Mouse (Mus musculus) bone marrow, adult 2 months (tissue): Measurements from ENCODE around the gene Selenoh. TPM values are rescaled to one million over a fixed set of nuclear protein-coding genes. Genes with fewer than 3 reads are reported as not detected.
A peak's percentile ranks its signal among the peaks of the same experiment; 100 is the strongest.

Experiments used
- H3K27ac ChIP-seq: fragments of 200-500 bp; 2 replicates; pipeline ENCODE4 v1.5.1; 2012; ENCODE audit warnings: low read depth, mild to moderate bottlenecking, control low read depth, inconsistent platforms, low read length; ENCODE audit not compliant: control insufficient read depth, poor library complexity, insufficient read depth
- H3K4me1 ChIP-seq: fragments of 200-500 bp; 2 replicates; pipeline ENCODE4 v1.6.1; 2011; ENCODE audit warnings: low read length; ENCODE audit not compliant: control insufficient read depth, insufficient read depth
- H3K4me3 ChIP-seq: fragments of 200-500 bp; replicated peaks from 2 replicates; pipeline ENCODE3; 2011; ENCODE audit warnings: mild to moderate bottlenecking, low read depth, low read length, control low read depth; ENCODE audit not compliant: control insufficient read depth
- CTCF ChIP-seq: fragments of 200-500 bp; IDR thresholded peaks from 2 replicates; pipeline ENCODE4 v1.5.1; 2011; ENCODE audit warnings: low read length, control low read depth; ENCODE audit not compliant: control insufficient read depth, insufficient read depth
- POLR2A ChIP-seq: fragments of 200-500 bp; IDR thresholded peaks from 2 replicates; pipeline ENCODE4 v1.6.1; 2011; ENCODE audit warnings: low read depth, mild to moderate bottlenecking, control low read depth, low read length, borderline replicate concordance; ENCODE audit not compliant: control insufficient read depth
- WGBS: fragments of 180-500 bp; shearing (Covaris S2); methylation state at CpG from one replicate; pipeline ENCODE4 v1.1.7; 2018; 5-methylcytosine and 5-hydroxymethylcytosine counted together
- polyA plus RNA-seq: library from polyadenylated mRNA; stranded (reverse); fragments of >200 nt; gene quantifications from 2 replicates; pipeline ENCODE4 v1.2.4, GENCODE M21; 2011; ENCODE audit warnings: low replicate concordance; ENCODE audit not compliant: missing spikeins, insufficient read depth, insufficient read length

Gene Selenoh
- polyA plus RNA-seq, 1 experiment: 93.3 TPM

- no peak overlapping the region for H3K27ac ChIP-seq
- TF ChIP-seq POLR2A (no peak), CTCF (no peak)
- peaks cover 2% of the 10 kb centered on the region for H3K4me1 ChIP-seq
- WGBS: 91% methylated on average over 1 of the region's 1 CpGs
- no peak overlapping the region for H3K4me3 ChIP-seq
These were observed 38.6 kb downstream of the Selenoh start for GRCm38 (mm10) chr2:84632001-84632400.

- H3K27ac ChIP-seq: no peak overlapping the region
- H3K4me1 ChIP-seq: peaks cover 1% of the 10 kb centered on the region
- TF ChIP-seq POLR2A (no peak), CTCF (no peak)
- no peak overlapping the region for H3K4me3 ChIP-seq
- WGBS: 76% methylated on average over 3 of the region's 3 CpGs
These were observed 43.5 kb downstream of the Selenoh start for GRCm38 (mm10) chr2:84627036-84627435.

- TF ChIP-seq CTCF (no peak), POLR2A (no peak)
- H3K4me1 ChIP-seq: peaks cover 1% of the 10 kb centered on the region
- 79% methylated on average over 7 of the region's 7 CpGs for WGBS
- no peak overlapping the region for H3K4me3 ChIP-seq
- H3K27ac ChIP-seq: no peak overlapping the region
These were observed 44.1 kb downstream of the Selenoh start for GRCm38 (mm10) chr2:84626366-84626975.

- H3K4me1 ChIP-seq: peaks cover 1% of the 10 kb centered on the region
- TF ChIP-seq POLR2A: no peak
- TF ChIP-seq CTCF: no peak
- 92% methylated on average over 17 of the region's 17 CpGs for WGBS
- H3K4me3 ChIP-seq: no peak overlapping the region
- H3K27ac ChIP-seq: peak overlapping the region; percentile 19; the same call in 1 of the 2 replicates
These were observed 46.4 kb downstream of the Selenoh start for GRCm38 (mm10) chr2:84624201-84624600.

GRCm38 (mm10) chr2:84623428-84624119 lies 47.0 kb downstream of the Selenoh start:
- WGBS: 23% methylated on average over 3 of the region's 3 CpGs
- Histone ChIP-seq H3K27ac (no peak overlapping the region), H3K4me3 (no peak overlapping the region), H3K4me1 (peaks cover 1% of the 10 kb centered on the region)
- no peak for TF ChIP-seq CTCF
- no peak for TF ChIP-seq POLR2A

GRCm38 (mm10) chr2:84622668-84623067 lies 47.9 kb downstream of the Selenoh start:
- H3K4me3 ChIP-seq: no peak overlapping the region
- 53% methylated on average over 2 of the region's 2 CpGs for WGBS
- H3K4me1 ChIP-seq: peaks cover 1% of the 10 kb centered on the region
- no peak overlapping the region for H3K27ac ChIP-seq
- TF ChIP-seq POLR2A (no peak), CTCF (no peak)

- Histone ChIP-seq H3K4me1 (peaks cover 1% of the 10 kb centered on the region; the same call in 1 of the 2 replicates), H3K27ac (no peak overlapping the region), H3K4me3 (no peak overlapping the region)
- TF ChIP-seq POLR2A (no peak), CTCF (no peak)
- 89% methylated on average over 21 of the region's 21 CpGs for WGBS
These were observed 50.8 kb downstream of the Selenoh start for GRCm38 (mm10) chr2:84619646-84620340.

Other genes with a start within 250 kb of the Selenoh start
- 0.79 and 3.7 TPM in 2 replicates for gene Calcrl, start 245.4 kb downstream of the Selenoh start, polyA plus RNA-seq
- 12.4 and 23.2 TPM in 2 replicates for gene Tfpi, start 194.0 kb downstream of the Selenoh start, polyA plus RNA-seq
- gene Ctnnd1, start 20.0 kb downstream of the Selenoh start, polyA plus RNA-seq: 11.0 and 25.2 TPM in 2 replicates
- gene Btbd18, start 11.7 kb downstream of the Selenoh start, polyA plus RNA-seq: 0.50 TPM in 1 of 2 replicates, not detected in the other
- gene Gm28635, start 7.3 kb upstream of the Selenoh start, polyA plus RNA-seq: not detected in 2 replicates
- 20.4 and 23.6 TPM in 2 replicates for gene Med19, start 7.6 kb upstream of the Selenoh start, polyA plus RNA-seq
- 23.5 and 35.9 TPM in 2 replicates for gene Tmx2, start 8.4 kb upstream of the Selenoh start, polyA plus RNA-seq
- 10.8 and 14.6 TPM in 2 replicates for gene Zdhhc5, start 44.4 kb upstream of the Selenoh start, polyA plus RNA-seq
- gene Clp1, start 56.6 kb upstream of the Selenoh start, polyA plus RNA-seq: 17.4 and 25.1 TPM in 2 replicates
- 172 and 242 TPM in 2 replicates for gene Ypel4, start 63.3 kb upstream of the Selenoh start, polyA plus RNA-seq
- gene Gm19426, start 72.9 kb upstream of the Selenoh start, polyA plus RNA-seq: not detected in 2 replicates
- gene Serping1, start 104.7 kb upstream of the Selenoh start, polyA plus RNA-seq: 29.0 and 29.7 TPM in 2 replicates
- 140 and 409 TPM in 2 replicates for gene Ube2l6, start 128.1 kb upstream of the Selenoh start, polyA plus RNA-seq
- 0.85 TPM in 1 of 2 replicates, not detected in the other for gene Smtnl1, start 151.9 kb upstream of the Selenoh start, polyA plus RNA-seq
- 21.8 and 33.8 TPM in 2 replicates for gene Timm10, start 156.2 kb upstream of the Selenoh start, polyA plus RNA-seq
- 142 and 195 TPM in 2 replicates for gene Slc43a1, start 168.1 kb upstream of the Selenoh start, polyA plus RNA-seq
- not detected in 2 replicates for gene Rtn4rl2, start 215.9 kb upstream of the Selenoh start, polyA plus RNA-seq